Comparison of ENCODE assay signal across 8 mouse cellular contexts in the genomic region with DNA sequence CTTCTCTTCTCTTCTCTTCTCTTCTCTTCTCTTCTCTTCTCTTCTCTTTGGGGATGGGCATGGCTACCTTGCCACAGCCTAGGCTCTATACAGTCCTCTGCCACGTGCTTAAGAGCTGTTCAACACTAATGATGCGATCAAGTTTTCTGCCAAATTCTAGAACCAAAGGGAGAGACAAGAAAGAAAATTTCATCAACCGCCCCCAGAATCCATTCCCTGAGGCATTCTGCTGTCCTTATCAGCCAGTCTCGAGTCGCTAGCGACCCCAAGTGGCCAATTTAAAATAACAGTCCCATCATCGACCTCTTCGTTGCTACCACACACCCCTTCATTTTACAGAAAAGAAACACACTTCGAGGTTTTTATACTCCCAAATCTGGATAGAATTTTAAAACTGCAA.
DNase-seq lines count a peak whose midpoint lies in the region; ATAC-seq lines count a peak whose summit lies in the region.

No protein-coding gene starts in this region.

- ATAC-seq in intestine, embryonic 15.5 days, result peak; percentile 89
- ATAC-seq in megakaryocyte-erythroid progenitor cell, adult 5-6 weeks (replicated peaks; ENCODE audit: low FRiP score, low TSS enrichment, poor library complexity, severe bottlenecking), result peak; percentile 94

- H3K9me3 ChIP-seq in intestine, embryonic 15.5 days, result no peaks in the 10 kb centered on the region

- peak overlapping the region; percentile 21 for H3K4me3 ChIP-seq in intestine, embryonic 15.5 days (replicated peaks)

- intact Hi-C loops in gastrocnemius, postnatal 36 days (cut with DNase I), result loop anchor here (5.0 kb wide), 1 partner anchor 976 kb away; no protein-coding TSS in a partner anchor

- H3K4me1 ChIP-seq in intestine, embryonic 15.5 days (replicated peaks), result peaks cover 5% of the 10 kb centered on the region; the same call in 1 of the 2 replicates

- H3K36me3 ChIP-seq in intestine, embryonic 15.5 days, result no peaks in the 10 kb centered on the region

- WGBS in intestine, embryonic 15.5 days, result 2% methylated on average over 9 of the region's 9 CpGs

- no peaks in the 10 kb centered on the region for H3K27me3 ChIP-seq in intestine, embryonic 15.5 days (replicated peaks)

- H3K27ac ChIP-seq in intestine, embryonic 15.5 days, result no peak overlapping the region

- peak; percentile 72 for DNase-seq in adrenal gland, postnatal 25 days
- peak; percentile 90 for DNase-seq in embryo, embryonic 11 days
- peak; percentile 37 to 65 for DNase-seq in gastrocnemius, postnatal 36 days
- DNase-seq in left cerebral cortex, adult 9 months (ENCODE audit: low spot score in 2 of 2), result peak; percentile 28 to 89
- DNase-seq in right cerebral cortex, postnatal 4 days, result peak; percentile 93
- no peak for DNase-seq in T-cell, adult 2 months (ENCODE audit: low spot score)

- H3K4me2 ChIP-seq in intestine, embryonic 15.5 days (replicated peaks), result peak overlapping the region; percentile 60

- H3K9ac ChIP-seq in intestine, embryonic 15.5 days, result no peak overlapping the region; the same call in 1 of the 2 replicates
